Mouse (Mus musculus) neural tube, embryonic 15.5 days (tissue): ENCODE measurements around the gene Egfem1. TPM values are rescaled to one million over a fixed set of nuclear protein-coding genes. Genes with fewer than 3 reads are reported as not detected.

Source experiments
- ATAC-seq: fragments of 200-750 bp; cut with Nextera tagmentation; 2 replicates; pipeline ENCODE4 v1.8.0; 2017; ENCODE audit warnings: mild to moderate bottlenecking, moderate TSS enrichment, moderate library complexity; ENCODE audit not compliant: low FRiP score
- H3K27ac ChIP-seq: fragments of 300-500 bp; sonication (generic); replicated peaks from 2 replicates; pipeline ENCODE4 v1.5.1; 2015; ENCODE audit warnings: mild to moderate bottlenecking, inconsistent platforms
- H3K27me3 ChIP-seq: fragments of 300-500 bp; sonication (generic); replicated peaks from 2 replicates; pipeline ENCODE4 v1.6.1; 2015; ENCODE audit warnings: inconsistent platforms
- H3K36me3 ChIP-seq: fragments of 300-500 bp; sonication (generic); 2 replicates; pipeline ENCODE4 v1.6.1; 2015; ENCODE audit warnings: inconsistent platforms
- H3K4me1 ChIP-seq: fragments of 300-500 bp; sonication (generic); 2 replicates; pipeline ENCODE4 v1.6.1; 2015; ENCODE audit warnings: inconsistent platforms
- H3K4me2 ChIP-seq: fragments of 300-500 bp; sonication (generic); 2 replicates; pipeline ENCODE4 v1.6.1; 2015; ENCODE audit warnings: inconsistent platforms, mild to moderate bottlenecking, moderate library complexity
- H3K4me3 ChIP-seq: fragments of 300-500 bp; sonication (generic); replicated peaks from 2 replicates; pipeline ENCODE4 v1.5.1; 2015; ENCODE audit warnings: mild to moderate bottlenecking, inconsistent platforms
- H3K9ac ChIP-seq: fragments of 300-500 bp; sonication (generic); replicated peaks from 2 replicates; pipeline ENCODE4 v1.6.1; 2015; ENCODE audit warnings: mild to moderate bottlenecking, inconsistent platforms
- H3K9me3 ChIP-seq: fragments of 300-500 bp; sonication (generic); replicated peaks from 2 replicates; pipeline ENCODE4 v1.6.1; 2016; ENCODE audit warnings: inconsistent platforms
- WGBS: fragments of 180-500 bp; shearing (Covaris S2); methylation state at CpG from one replicate; pipeline ENCODE4 v1.1.7; 2015; ENCODE audit warnings: mixed read lengths; 5-methylcytosine and 5-hydroxymethylcytosine counted together
- microRNA counts: library from miRNA; unstranded; fragments of <30 nt; microRNA quantifications from one replicate; lab custom pipeline; 2016
- microRNA-seq: library from miRNA; unstranded; fragments of <30 nt; microRNA quantifications from one replicate; pipeline ENCODE4, GENCODE M21; 2017
- polyA plus RNA-seq: library from polyadenylated mRNA; unstranded; fragments of >200 nt; fragmentation: Nextera tagmentation; extraction: Ambion mirVana; gene quantifications from 2 replicates; pipeline ENCODE4 v1.2.1, GENCODE M21; 2015

The Egfem1 gene
- polyA plus RNA-seq, 1 experiment from 2014 or later: 5.1 TPM

DNA sequence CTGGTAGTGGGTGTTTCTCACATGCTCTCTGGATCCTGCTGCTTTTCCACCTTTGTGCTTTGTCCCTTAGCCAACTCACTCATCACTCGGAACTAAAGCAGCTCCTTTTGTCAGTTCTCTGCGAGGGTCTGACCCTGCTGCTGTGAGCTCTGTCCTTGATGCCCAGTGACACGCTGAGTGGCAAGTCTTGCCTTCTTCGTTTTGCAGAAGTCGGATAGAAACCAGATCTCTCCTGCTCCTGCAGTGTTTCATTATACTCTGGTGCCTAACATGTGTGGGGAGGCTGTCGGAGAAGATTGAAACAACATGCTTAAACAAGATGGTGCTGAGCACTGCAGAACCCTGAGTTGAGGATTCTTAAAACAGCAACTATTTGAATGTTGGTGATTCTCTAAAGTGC, 652.4 kb downstream of the Egfem1 start:
- no peak overlapping the region for H3K27ac ChIP-seq

GRCm38 (mm10) chr3:29739292-29739691, 657.5 kb downstream of the Egfem1 start:
- ATAC-seq: no peak
- H3K4me2 ChIP-seq: no peak overlapping the region
- 41% methylated on average over 5 of the region's 5 CpGs for WGBS
- no peaks in the 10 kb centered on the region for H3K27me3 ChIP-seq
- no peaks in the 10 kb centered on the region for H3K36me3 ChIP-seq
- no peak overlapping the region for H3K27ac ChIP-seq
- H3K4me1 ChIP-seq: no peaks in the 10 kb centered on the region
- no peak overlapping the region for H3K4me3 ChIP-seq
- no peak overlapping the region for H3K9ac ChIP-seq
- no peaks in the 10 kb centered on the region for H3K9me3 ChIP-seq

More for the DNA sequence above, 652.4 kb downstream of the Egfem1 start:
- no peak for ATAC-seq
- Histone ChIP-seq H3K9ac (no peak overlapping the region), H3K4me2 (no peak overlapping the region), H3K27me3 (no peaks in the 10 kb centered on the region), H3K36me3 (no peaks in the 10 kb centered on the region), H3K9me3 (no peaks in the 10 kb centered on the region), H3K4me3 (no peak overlapping the region), H3K4me1 (no peaks in the 10 kb centered on the region)
- 54% methylated on average over 6 of the region's 6 CpGs for WGBS

MicroRNA genes within 50 kb of the gene (microRNA counts, 519-probe panel; counts per million panel counts)
- microRNA mmu-miR-551b (lab: Ali Mortazavi, UCI): 2,503 counts per million, percentile 58 among the panel's probes with 10 or more counts

Small RNAs within 50 kb of the gene (microRNA-seq; reads per million reads assigned to microRNA genes)
- not detected for gene Mir21b
- gene Mir551b: 17.7 reads per million, percentile 31 among the genes with 10 or more reads in this experiment

Other genes with a start within 250 kb of the Egfem1 start
- not detected in 2 replicates for gene Gm1527, start 189.4 kb upstream of the Egfem1 start, polyA plus RNA-seq